Mouse (Mus musculus) monocyte, adult 2 months (primary cell): ENCODE results near the gene Otulin.

Experiments used
- DNase-seq, 2 experiments: peaks; one replicate each; pipeline ENCODE4 v3.0.0; 2022; ENCODE audit warnings: low spot score in 2 of 2, low read depth in 1 of 2

Otulin gene

DNA sequence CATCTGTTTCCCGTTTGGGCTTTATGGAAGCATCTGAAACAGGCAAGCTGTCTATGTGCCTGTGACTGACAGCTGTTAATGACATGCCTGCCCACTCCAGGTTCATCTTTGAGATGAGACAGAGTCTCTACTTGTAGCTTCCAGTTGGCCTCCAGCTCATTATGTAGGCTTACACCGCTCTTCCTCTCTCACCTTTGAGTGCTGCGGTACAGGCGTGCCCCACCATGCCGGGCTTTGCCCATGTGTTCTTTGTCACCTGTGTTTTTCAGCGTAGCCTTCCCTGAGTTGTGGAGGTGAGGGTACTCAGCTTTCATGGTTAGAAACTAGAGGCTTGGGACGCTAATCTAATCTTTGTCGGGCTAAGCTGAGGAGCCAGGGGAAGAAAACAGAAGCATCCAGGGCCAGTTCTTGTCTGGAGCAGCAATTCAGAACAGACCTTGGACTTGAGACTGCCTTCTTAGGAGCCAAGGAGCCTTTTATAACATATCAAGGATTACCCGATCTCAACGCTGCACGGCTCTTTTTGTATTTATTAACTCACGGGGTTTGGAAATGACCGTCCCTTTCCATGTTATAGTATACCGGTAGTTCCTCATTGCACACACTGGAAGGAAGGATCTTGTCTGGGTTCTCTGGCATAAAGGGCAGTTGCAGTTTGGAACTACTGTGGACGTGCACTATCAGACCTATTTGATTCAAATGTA lies 123.4 kb downstream of the Otulin start:
- no peak for DNase-seq

DNA sequence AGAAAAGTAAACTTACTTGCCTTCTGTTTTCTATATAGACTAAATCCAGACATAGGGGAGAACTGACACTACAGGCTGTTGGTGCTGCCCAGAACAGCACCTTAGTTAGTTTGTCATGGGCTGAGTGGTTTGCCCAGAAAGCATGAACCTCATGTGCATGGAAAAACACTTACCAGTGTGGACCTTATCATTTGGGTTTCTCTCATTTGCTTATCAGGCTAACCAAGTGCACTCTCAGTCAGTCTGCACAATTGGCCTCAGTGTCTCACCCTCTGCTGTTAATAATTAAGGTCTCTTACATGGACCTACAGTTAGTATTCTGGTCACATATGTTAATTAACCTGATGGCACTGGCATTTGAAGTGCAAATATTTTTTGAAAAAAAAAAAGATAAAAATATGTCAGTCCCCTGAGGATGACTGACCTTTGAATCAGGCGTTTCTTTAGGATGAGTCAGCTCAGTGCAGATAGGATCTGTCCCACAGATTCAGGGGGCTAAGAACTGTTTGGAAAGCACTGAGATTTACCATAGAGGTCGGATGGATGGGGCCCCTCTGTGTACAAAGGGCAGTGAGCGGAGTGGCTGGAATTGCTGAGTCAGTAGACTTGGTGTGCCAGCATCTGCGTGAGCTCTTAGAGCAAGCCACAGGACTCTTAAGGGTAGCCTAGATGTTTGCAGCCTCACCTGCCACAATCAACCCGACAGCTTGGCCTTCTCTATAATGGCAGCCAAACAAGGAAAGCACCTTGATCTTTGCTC lies 124.2 kb downstream of the Otulin start:
- DNase-seq, result no peak

DNA sequence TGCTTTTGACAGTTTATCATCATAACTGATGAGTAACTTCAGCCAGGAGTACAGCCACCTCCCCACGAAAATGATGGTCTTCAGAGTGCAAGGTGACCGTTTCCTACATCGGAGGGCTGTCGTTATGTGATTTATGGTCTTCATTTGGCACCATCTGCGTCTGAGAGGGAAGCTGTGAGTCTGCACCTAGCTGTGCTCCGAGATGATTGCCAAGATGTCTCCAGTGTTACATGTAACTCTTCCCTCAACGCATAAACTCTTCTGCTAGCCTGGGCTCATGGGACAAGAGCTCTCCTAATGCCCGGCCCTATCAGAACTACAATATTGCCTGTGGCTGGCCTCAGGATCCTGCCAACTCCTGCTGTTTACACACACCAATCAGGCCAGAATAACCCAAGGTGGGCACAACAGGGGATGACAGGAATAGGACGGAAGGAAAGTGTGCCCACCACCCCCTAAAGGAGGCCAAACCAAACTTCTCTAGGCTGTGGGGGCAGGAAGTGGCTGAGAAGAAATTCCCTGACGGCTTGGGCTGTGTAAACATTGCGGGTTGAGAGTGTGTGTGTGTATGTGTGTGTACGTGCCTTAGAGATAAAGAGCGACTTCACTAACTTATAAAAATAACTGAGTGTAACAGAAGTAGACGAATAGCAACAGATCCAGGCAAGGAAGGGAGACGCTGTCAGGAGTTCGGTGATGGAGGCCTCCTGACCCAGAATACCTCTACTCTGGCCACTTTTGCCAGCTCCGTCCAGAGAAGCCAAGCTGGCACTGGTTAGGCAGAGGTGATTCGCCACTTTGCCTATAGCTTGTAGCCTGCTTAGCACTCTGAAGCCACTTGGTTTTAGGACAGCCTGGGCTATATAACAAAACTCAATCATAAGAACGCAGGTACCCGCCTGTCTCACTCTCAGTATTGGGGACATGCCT lies 126.4 kb downstream of the Otulin start:
- no peak for DNase-seq

DNA sequence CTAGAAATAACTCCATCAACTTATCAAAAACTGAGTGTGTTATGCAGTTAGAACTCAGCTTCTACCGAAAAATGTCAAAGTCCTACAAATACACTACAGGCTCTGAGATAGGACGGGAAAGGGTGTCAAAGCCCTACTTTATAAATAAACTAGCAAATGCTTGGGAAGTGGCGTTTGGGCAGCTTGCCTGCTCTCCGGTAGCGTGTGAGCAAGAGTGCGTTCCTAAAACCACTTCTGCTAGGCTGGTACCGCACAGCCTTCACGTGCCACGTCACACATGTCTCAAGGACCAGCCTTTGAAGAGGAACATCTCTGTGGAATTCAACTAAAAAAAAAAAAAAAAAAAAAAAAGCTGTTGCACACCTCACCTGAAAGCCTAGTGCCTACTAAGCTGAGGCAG lies 127.3 kb downstream of the Otulin start:
- no peak for DNase-seq

DNA sequence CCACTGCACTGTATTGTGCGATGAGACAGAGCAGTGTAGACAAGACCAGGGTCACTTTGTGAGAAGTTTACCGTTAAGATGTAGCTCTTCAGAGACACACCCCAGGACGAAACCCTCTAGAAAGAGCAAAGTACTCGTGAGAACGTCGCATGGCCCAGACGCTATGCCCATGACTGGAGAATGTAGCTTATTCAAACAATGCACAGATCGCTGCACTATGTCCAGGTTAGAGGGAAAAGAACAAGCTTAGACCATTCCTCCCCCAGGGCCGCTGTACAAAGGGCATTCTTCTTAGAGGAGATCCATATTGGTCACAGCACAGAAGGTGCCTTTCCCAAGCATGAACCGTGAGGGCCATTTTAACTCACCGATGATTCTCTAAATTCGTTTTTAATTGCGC lies 128.2 kb downstream of the Otulin start:
- DNase-seq, result no peak

DNA sequence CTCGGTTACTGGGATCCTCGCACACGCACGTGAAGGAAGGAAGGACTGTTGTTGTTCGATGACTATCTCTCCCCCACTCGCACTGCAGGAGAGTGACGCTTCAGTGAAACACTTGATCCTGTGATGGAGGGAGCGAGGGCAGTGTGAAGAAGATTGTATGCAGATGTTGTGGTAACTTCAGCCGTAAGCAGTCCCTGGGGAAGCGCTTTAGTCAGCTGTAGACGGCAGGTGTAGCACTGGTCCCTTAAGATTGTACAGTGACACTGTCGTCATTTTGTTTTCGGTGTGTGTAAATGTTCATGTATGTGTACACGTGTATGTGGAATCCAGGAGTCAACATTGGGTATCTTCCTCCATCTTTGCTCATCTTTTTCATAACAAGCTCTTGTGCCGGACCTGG lies 130.1 kb downstream of the Otulin start:
- no peak for DNase-seq

DNA sequence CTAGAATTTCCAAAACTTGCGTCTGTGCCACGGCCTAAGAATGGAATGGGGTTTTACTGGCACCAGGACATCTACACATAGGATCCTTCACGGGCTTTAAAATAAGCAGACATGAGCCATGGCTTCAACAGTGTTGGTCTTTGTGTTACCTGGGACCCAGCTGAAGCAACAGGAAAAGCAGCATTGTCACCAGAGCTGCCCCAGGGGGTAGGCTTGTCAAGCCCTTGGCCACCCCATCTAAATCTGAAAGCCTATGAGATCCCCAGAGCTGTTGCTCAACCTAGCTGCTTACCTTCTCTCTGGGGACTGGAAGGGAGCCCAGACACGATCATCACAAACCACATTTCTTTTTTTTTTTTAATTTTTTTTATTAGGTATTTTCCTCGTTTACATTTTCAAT lies 132.4 kb downstream of the Otulin start:
- DNase-seq, result no peak

DNA sequence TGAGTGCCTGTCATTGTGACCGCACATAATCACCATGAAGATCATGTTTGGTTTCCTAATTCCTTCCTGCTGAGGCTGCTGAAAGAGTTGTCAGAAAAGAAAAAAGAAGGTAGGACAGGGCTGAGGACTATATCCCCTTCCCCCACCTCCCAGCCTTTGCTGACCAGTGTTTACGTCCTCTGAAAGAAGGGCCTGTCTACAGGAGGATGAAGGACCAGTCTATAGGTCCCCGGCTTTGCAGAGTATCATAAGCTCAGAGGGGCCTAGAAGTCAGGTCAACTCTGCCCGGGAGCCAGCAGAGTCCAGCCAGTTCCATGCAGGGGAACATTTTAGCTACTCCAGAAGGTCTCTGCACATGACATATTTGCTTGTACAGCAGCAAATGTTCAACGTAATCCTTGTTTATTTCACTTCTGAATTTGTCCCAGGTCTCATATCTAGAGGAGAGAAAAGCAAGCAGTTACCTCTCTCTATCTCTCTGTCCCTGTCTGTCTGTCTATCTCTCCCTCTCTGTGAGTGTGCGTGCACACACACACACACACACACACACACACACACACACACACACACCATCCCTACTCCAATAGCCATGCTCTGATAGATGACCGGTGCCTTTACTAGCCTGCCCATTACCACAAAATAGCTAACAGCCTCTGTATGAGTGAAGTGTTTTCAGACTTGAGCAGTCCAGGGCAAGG lies 133.0 kb downstream of the Otulin start:
- DNase-seq, result no peak

DNA sequence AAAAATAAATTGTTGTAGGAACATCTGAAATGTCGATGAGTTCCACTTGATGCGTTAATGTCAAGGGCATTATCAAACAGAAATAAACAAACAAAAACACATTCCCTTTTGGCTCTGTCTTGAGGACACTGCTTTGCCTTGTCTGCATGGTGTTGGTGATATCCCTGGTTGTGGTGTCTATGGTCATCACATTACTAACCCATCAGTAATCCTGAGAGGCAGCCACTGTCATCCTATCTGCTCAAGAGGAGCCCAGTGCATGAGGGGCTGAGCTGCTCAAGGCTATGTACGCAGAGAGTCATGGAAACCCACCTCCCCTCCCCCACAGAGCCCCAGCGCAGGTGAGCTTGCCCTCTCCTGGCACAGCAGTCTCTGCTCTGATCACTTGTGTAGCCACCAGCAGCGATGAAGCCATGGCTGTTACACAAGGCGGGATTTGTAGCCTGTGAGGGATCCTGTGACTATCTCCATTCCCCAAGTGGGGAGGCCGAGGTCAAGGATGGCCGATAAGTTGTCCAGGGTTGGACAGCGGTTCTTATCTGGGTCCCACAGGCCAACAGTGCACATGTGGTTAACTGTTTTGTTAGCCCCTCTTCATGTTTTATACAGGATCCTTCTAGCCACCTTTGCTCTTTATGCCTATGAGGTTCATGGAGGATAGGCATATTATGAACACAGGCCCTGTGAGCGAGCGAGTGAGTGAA lies 133.7 kb downstream of the Otulin start:
- no peak for DNase-seq

DNA sequence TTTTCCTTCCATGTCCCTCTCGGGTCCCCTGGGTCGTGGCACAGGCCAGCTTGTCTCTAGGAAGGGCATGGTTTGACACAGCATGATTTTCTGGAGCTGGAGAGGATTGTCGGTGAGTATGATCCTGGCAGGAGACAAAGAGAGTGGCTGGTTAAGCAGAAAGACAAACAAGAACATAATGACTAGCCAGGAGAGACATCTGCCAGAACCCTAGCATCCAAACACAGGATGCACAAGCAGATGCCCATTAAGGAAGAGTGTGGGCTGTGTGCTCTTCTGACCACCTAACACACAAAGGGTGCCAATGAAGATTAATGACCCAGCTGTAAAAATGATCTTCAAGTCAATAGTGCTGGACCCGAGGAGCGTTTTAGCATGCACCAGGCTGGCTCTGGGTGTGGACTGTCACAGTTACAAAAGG lies 134.5 kb downstream of the Otulin start:
- no peak for DNase-seq

DNA sequence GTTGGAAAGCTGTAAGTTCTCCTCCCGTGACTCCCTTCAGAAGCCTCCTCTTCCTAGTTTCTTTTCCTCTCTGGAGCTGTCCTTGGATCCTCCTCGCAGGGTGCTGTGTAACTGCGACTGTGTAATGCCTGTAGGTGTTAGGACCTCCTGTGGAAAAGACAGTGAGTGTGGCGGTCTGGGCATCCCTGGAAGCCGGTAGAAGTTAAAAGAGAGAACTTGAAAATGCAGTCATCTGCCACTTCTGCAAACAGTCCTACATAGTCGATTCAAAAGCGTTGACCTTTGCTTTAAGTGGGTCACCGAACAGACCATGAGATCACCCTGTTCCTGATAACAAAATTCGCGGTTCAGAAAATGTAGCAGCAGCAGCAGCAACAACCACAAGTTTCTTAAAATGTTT lies 137.0 kb downstream of the Otulin start:
- DNase-seq, result no peak

DNA sequence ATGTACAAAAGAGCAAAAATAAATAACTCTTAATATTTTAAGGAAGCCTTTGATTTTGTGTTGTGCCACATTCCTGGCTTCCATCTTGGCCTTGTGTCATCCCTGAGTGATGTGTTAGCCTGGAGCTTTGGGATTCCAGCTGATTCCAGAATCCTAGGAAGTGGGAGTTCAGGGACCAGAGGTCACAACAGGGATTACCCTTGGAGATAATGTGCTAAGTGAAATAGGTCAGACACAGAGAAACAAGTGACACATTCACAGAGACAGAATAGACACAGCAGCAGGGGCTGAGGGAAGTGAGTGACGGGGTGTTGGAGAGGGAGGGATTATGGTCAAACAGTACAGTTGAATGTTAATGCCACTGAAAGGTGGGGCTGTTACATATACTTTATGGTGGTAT lies 137.8 kb downstream of the Otulin start:
- DNase-seq, result no peak
